Mouse (Mus musculus) ES-Bruce4 (cell line): ENCODE results near the gene Calm3.

Experiments
- CTCF ChIP-seq: IDR thresholded peaks from one replicate; pipeline ENCODE4 v1.8.1; 2011; ENCODE audit warnings: low read depth, low read length
- POLR2A ChIP-seq: IDR thresholded peaks from one replicate; pipeline ENCODE4 v1.8.1; 2011; ENCODE audit warnings: low read length; ENCODE audit not compliant: insufficient read depth

- TF ChIP-seq POLR2A (no peak), CTCF (no peak)
These were observed 15.1 kb downstream of the Calm3 start for GRCm38 (mm10) chr7:16908859-16909258.
